Mouse (Mus musculus): ENCODE results near the gene Dnajc2. TPM values are rescaled to one million over a fixed set of nuclear protein-coding genes. Genes with fewer than 3 reads are reported as not detected.

Dnajc2 gene
- polyA plus RNA-seq, 1 experiment, result 7.5 TPM

DNA sequence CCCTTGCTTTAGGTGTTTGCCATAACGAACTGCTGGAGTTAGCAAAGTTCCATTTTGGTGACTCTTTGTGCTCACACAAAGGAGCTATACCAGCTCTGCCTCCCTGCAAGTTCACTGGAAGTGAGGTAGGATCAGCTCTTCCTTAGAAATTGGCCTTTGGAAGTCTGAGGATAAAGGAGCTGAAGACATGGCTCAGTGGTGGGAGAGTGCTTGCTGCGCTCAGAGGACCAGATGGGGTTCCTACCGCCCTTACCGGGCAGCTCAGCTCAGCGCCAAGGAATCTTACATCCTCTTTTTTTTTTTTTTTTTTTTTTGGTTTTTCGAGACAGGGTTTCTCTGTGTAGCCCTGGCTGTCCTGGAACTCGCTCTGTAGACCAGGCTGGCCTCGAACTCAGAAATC is 39.1 kb downstream of the Dnajc2 start:
- TF ChIP-seq POLR2A (IDR thresholded peaks at IDR 0.05; ENCODE audit: low read depth, low read length) (no peak), CTCF (conservative IDR thresholded peaks at IDR 0.05; ENCODE audit: insufficient read depth, insufficient read length, low read depth, low read length) (no peak)
- no peak overlapping the region for H3K4me3 ChIP-seq (ENCODE audit: insufficient read depth, low read depth, low read length)
- no peaks in the 10 kb centered on the region for H3K27me3 ChIP-seq (replicated peaks; ENCODE audit: control insufficient read depth, insufficient read depth, low read length)
- DNase-seq, result no peak
- no peak overlapping the region for H3K27ac ChIP-seq (ENCODE audit: insufficient read depth, low read depth, low read length)
- H3K36me3 ChIP-seq (ENCODE audit: control insufficient read depth, insufficient read depth, low read length), result peaks cover 9% of the 10 kb centered on the region
- no peaks in the 10 kb centered on the region for H3K4me1 ChIP-seq (ENCODE audit: control insufficient read depth, insufficient read depth, low read length)
- 91% methylated on average over 8 of the region's 8 CpGs for WGBS

DNA sequence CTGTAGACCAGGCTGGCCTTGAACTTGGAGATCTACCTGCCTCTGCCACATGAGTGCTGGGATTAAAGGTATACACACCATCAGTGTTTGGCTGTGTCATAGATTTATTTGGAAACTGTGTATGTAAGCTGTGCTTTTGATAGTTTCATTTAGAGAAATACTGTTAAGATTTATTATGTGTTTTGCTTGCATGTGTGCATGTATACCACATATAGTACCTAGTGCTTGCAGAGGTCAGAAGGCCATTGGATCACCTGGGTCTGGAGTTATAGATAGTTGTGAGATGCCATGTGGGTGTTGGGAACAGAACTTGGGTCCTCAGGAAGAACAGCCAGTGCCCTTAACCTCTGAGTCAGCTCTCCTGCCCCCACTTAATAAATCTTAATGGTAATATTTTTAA is 40.4 kb downstream of the Dnajc2 start:
- H3K4me3 ChIP-seq (ENCODE audit: insufficient read depth, low read depth, low read length), result no peak overlapping the region
- H3K27me3 ChIP-seq (replicated peaks; ENCODE audit: control insufficient read depth, insufficient read depth, low read length), result no peaks in the 10 kb centered on the region
- peaks cover 12% of the 10 kb centered on the region for H3K36me3 ChIP-seq (ENCODE audit: control insufficient read depth, insufficient read depth, low read length)
- no peaks in the 10 kb centered on the region for H3K4me1 ChIP-seq (ENCODE audit: control insufficient read depth, insufficient read depth, low read length)
- no peak overlapping the region for H3K27ac ChIP-seq (ENCODE audit: insufficient read depth, low read depth, low read length)
- no peak for DNase-seq
- TF ChIP-seq CTCF (conservative IDR thresholded peaks at IDR 0.05; ENCODE audit: insufficient read depth, insufficient read length, low read depth, low read length) (no peak), POLR2A (IDR thresholded peaks at IDR 0.05; ENCODE audit: low read depth, low read length) (no peak)

DNA sequence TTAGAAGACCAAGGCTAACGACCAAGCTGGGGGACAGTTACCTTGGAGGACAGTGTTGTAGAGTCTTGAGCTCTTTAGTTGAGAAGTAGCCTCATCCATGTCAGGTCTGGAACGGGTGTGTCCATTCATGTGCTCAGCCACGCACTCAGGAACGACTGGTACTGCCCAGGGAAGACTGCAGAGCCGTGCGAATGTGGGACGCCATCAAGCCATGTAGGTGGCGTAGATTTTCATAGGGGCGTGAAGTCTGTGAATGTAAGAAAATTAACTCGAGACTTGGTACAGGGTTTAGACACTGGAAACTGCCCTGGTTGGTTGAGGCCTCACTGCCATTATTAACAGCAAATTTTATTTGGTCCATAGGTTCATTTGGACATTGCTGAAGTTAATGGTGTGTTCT is 41.4 kb downstream of the Dnajc2 start:
- no peak overlapping the region for H3K4me3 ChIP-seq (ENCODE audit: insufficient read depth, low read depth, low read length)
- H3K36me3 ChIP-seq (ENCODE audit: control insufficient read depth, insufficient read depth, low read length), result peaks cover 10% of the 10 kb centered on the region
- no peaks in the 10 kb centered on the region for H3K27me3 ChIP-seq (replicated peaks; ENCODE audit: control insufficient read depth, insufficient read depth, low read length)
- H3K27ac ChIP-seq (ENCODE audit: insufficient read depth, low read depth, low read length), result no peak overlapping the region
- TF ChIP-seq CTCF (conservative IDR thresholded peaks at IDR 0.05; ENCODE audit: insufficient read depth, insufficient read length, low read depth, low read length) (no peak), POLR2A (IDR thresholded peaks at IDR 0.05; ENCODE audit: low read depth, low read length) (no peak)
- no peak for DNase-seq
- peaks cover 1% of the 10 kb centered on the region; the same call in 1 of the 2 replicates for H3K4me1 ChIP-seq (ENCODE audit: control insufficient read depth, insufficient read depth, low read length)
- 93% methylated on average over 10 of the region's 10 CpGs for WGBS

DNA sequence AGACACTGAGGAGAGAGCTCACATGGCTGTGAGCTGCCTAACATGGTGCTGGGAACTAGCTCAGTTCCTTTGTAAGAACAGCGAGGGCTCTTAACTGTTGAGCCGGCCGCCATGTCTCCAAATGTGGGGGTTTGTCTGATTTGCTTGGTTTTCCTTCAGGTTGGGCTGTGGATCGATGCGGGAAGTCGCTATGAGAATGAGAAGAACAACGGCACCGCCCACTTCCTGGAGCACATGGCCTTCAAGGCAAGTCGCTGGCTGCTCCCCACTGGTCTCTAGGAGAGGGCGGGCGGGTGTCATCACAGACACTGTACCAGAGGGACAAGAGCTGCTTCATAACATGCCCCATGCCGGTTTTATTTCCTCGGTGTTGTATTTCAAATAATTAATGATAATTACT is 45.2 kb downstream of the Dnajc2 start:
- no peak for DNase-seq
- Histone ChIP-seq H3K27me3 (replicated peaks; ENCODE audit: control insufficient read depth, insufficient read depth, low read length) (no peaks in the 10 kb centered on the region), H3K36me3 (ENCODE audit: control insufficient read depth, insufficient read depth, low read length) (peaks cover 7% of the 10 kb centered on the region), H3K27ac (ENCODE audit: insufficient read depth, low read depth, low read length) (no peak overlapping the region), H3K4me3 (ENCODE audit: insufficient read depth, low read depth, low read length) (no peak overlapping the region), H3K4me1 (ENCODE audit: control insufficient read depth, insufficient read depth, low read length) (peaks cover 12% of the 10 kb centered on the region; the same call in 1 of the 2 replicates)
- TF ChIP-seq POLR2A (IDR thresholded peaks at IDR 0.05; ENCODE audit: low read depth, low read length) (no peak), CTCF (conservative IDR thresholded peaks at IDR 0.05; ENCODE audit: insufficient read depth, insufficient read length, low read depth, low read length) (no peak)
- WGBS, result 78% methylated on average over 13 of the region's 13 CpGs

DNA sequence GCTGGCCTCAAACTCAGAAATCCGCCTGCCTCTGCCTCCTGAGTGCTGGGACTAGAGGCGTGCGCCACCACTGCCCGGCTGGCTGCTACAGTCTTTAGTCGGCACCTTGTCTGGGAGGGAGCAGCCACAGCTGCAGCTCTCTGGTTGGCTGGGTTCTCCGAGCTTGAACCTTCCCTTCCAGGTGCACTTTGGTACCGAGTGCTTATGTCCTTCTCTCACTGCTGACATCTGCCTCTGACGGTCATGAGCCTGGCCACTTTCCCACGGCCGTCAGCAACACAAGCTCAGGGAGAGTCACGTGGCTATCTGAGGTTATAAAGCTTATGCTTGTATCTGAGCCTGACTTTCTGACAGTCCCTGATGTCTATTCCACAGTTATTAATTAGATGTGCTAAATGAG is 45.9 kb downstream of the Dnajc2 start:
- Histone ChIP-seq H3K27ac (ENCODE audit: insufficient read depth, low read depth, low read length) (no peak overlapping the region), H3K36me3 (ENCODE audit: control insufficient read depth, insufficient read depth, low read length) (peaks cover 7% of the 10 kb centered on the region), H3K4me3 (ENCODE audit: insufficient read depth, low read depth, low read length) (no peak overlapping the region), H3K27me3 (replicated peaks; ENCODE audit: control insufficient read depth, insufficient read depth, low read length) (no peaks in the 10 kb centered on the region), H3K4me1 (ENCODE audit: control insufficient read depth, insufficient read depth, low read length) (peaks cover 12% of the 10 kb centered on the region; the same call in 1 of the 2 replicates)
- 49% methylated on average over 11 of the region's 11 CpGs for WGBS
- peak; percentile 91 for DNase-seq
- TF ChIP-seq CTCF (conservative IDR thresholded peaks at IDR 0.05; ENCODE audit: insufficient read depth, insufficient read length, low read depth, low read length), result no peak
- TF ChIP-seq POLR2A (IDR thresholded peaks at IDR 0.05; ENCODE audit: low read depth, low read length), result no peak

DNA sequence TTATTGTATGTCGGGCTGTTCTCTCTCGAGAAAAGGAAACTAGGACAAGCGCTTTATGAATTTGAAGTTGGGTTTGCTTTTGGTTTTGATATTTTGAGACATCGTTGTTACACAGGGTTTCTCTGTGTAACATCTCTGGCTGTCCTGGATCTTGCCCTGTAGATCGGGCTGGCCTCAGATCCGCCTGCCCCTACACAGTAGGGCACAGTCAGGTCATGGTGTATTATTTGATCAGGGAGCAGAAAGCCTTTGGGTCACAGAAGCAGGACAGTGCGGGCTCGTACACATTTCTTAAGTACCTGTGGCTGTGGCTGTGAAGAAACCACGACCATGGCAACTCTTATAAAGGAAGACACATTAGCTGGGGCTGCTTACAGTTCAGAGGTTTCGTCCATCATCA is 47.4 kb downstream of the Dnajc2 start:
- 8% methylated on average over 10 of the region's 10 CpGs for WGBS
- H3K27ac ChIP-seq (ENCODE audit: insufficient read depth, low read depth, low read length), result no peak overlapping the region
- H3K36me3 ChIP-seq (ENCODE audit: control insufficient read depth, insufficient read depth, low read length), result peaks cover 3% of the 10 kb centered on the region

DNA sequence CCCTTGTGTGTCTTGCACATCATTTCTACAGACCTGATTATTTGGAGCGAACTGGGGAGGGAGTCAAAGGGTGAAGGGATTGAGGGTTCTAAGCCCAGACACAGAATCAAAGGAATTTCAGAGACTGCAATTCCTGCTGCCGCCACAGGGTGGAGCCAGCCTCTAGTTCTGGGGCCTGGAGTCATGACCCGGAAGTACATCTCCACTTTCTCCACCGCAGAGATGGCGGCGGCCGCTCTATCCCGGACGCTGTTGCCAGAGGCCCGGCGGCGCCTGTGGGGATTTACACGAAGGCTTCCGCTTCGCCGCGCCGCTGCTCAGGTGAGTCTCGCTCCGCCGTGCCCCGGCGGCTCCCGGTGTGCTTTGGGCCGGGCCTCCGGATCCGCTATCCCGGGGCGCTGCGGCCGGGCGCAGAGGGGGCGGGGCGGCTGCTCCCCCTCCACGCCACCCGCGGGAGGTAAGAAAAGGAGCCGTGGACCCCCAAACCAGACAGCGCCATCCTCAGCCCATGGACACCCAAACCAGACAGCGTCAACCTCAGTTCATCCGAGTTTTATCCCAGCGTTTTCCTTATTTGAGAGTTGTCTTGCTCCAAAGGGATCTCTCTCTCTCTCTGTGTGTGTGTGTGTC is 48.0 kb downstream of the Dnajc2 start, which contains the start of gene Pmpcb:
TSS of gene Pmpcb (plus strand) at position 186 of the 630 bp plus-strand sequence.
- H3K27ac ChIP-seq (ENCODE audit: insufficient read depth, low read depth, low read length), result 0 out of 2 replicates have a peak within 1 kb of the TSS, but pooled peaks have one; percentile 21
- H3K4me3 ChIP-seq (ENCODE audit: insufficient read depth, low read depth, low read length), result peak within 1 kb of the TSS; percentile 86
- no peaks in the 10 kb centered on the region for H3K27me3 ChIP-seq (replicated peaks; ENCODE audit: control insufficient read depth, insufficient read depth, low read length)
- DNase-seq, result peak; percentile 92
- TF ChIP-seq POLR2A (IDR thresholded peaks at IDR 0.05; ENCODE audit: low read depth, low read length) (no peak), CTCF (conservative IDR thresholded peaks at IDR 0.05; ENCODE audit: insufficient read depth, insufficient read length, low read depth, low read length) (peak; percentile 84)
- H3K36me3 ChIP-seq (ENCODE audit: control insufficient read depth, insufficient read depth, low read length), result peaks cover 3% of the 10 kb centered on the region
- under 1% methylated on average over 42 of the region's 42 CpGs for WGBS
- peaks cover 12% of the 10 kb centered on the region; the same call in 1 of the 2 replicates for H3K4me1 ChIP-seq (ENCODE audit: control insufficient read depth, insufficient read depth, low read length)

More for the DNA sequence above, 47.4 kb downstream of the Dnajc2 start:
- H3K4me3 ChIP-seq (ENCODE audit: insufficient read depth, low read depth, low read length), result peak overlapping the region; percentile 86
- H3K4me1 ChIP-seq (ENCODE audit: control insufficient read depth, insufficient read depth, low read length), result peaks cover 12% of the 10 kb centered on the region; the same call in 1 of the 2 replicates
- peak; percentile 20 for DNase-seq
- no peak for TF ChIP-seq POLR2A (IDR thresholded peaks at IDR 0.05; ENCODE audit: low read depth, low read length)
- no peak for TF ChIP-seq CTCF (conservative IDR thresholded peaks at IDR 0.05; ENCODE audit: insufficient read depth, insufficient read length, low read depth, low read length)
- H3K27me3 ChIP-seq (replicated peaks; ENCODE audit: control insufficient read depth, insufficient read depth, low read length), result no peaks in the 10 kb centered on the region

Measured in kidney, adult 2 months (tissue).